ENCODE assay signal across 24 mouse cellular contexts in genomic region chr10:95795500-95795899, GRCm38 (mm10). TPM values are rescaled to one million over a fixed set of nuclear protein-coding genes. Genes with fewer than 3 reads are reported as not detected.
"Had no signal": no experiment of that assay in that cellular context is flagged by ENCODE, and none has a peak within 500 bp of the region (broad histone marks: within the 10 kb centered on the region; RNA-seq: fewer than 3 reads in every experiment).

No protein-coding gene starts in this region.

- ATAC-seq: midbrain, embryonic 15.5 days had no signal

- H3K27ac ChIP-seq: liver, embryonic 13.5 days; midbrain, embryonic 12.5 days; midbrain, embryonic 15.5 days; neural tube, embryonic 12.5 days; neural tube, embryonic 15.5 days had no signal

- DNase-seq: kidney, adult 18-20 months; kidney, adult 9 months; kidney, postnatal 14 days; kidney, postnatal 4 days; liver, embryonic 13.5 days; lung, adult 2 months; lung, postnatal 14 days; retina, postnatal 1 day; thymus, adult 18-20 months; thymus, postnatal 36 days had no signal

- H3K4me3 ChIP-seq: liver, embryonic 13.5 days; midbrain, embryonic 12.5 days; midbrain, embryonic 15.5 days; neural tube, embryonic 12.5 days; neural tube, embryonic 15.5 days had no signal

- H3K4me1 ChIP-seq: liver, embryonic 13.5 days; midbrain, embryonic 12.5 days; midbrain, embryonic 15.5 days; neural tube, embryonic 12.5 days; neural tube, embryonic 15.5 days had no signal

RNA-seq across cellular contexts. Expression of gene Gm33543, which starts 47.2 kb away (rescaled TPM):
- total RNA-seq: layer of hippocampus, postnatal 14 days; left cerebral cortex, postnatal 25 days had no signal
- polyA plus RNA-seq: limb, embryonic 11.5 days; limb, embryonic 14.5 days; liver, embryonic 13.5 days; lung, embryonic 16.5 days; midbrain, embryonic 12.5 days; midbrain, embryonic 15.5 days; neural tube, embryonic 12.5 days; neural tube, embryonic 15.5 days; small intestine, adult 2 months; spleen, adult 2 months; stomach, embryonic 16.5 days; testis, adult 2 months; urinary bladder, adult 2 months had no signal
